Mouse (Mus musculus): ENCODE measurements around the gene B4galt1.

DNA sequence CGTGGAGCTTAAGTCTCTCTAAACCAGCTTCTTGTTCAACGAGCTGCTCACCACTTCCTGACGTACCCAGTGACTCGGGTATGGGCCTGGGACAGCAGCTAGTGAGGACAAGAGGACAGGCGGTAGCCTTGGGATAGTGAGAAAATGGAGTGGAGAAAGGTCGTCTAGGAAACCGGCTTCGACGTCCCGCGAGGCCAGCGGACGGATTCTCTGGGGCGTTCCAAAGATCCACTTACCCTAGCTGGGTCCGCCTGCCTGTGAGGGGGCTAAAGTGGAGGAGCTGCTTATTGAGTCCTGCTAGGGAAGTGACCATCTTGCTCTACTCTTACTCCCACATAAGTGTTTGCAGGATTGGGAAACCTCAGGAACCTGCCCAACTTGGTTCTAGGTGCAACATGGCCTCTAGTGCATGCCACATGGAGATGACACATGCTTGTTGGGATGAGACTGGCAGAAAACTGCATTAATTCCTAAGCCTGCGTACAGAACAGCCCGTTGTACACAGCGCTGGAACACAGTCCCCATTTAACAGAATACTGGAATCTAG lies 655 bp upstream of the B4galt1 start:
- TF ChIP-seq POLR2A (IDR thresholded peaks at IDR 0.05; ENCODE audit: borderline replicate concordance, insufficient read depth, low read length), result no peak
- no peak for TF ChIP-seq CTCF (IDR thresholded peaks at IDR 0.05; ENCODE audit: borderline replicate concordance, insufficient read depth, low read depth, low read length)
